In genomic region chr2:127506131-127506632, GRCm38 (mm10) we compare ENCODE assay signal across 20 mouse cellular contexts. TPM values are rescaled to one million over a fixed set of nuclear protein-coding genes. Genes with fewer than 3 reads are reported as not detected.
A peak's percentile ranks its signal among the peaks of the same experiment; 100 is the strongest.
DNase-seq lines count a peak whose midpoint lies in the region; ATAC-seq and TF ChIP-seq lines count a peak whose summit lies in the region.
"Had no signal": no experiment of that assay in that cellular context is flagged by ENCODE, and none has a peak within 500 bp of the region (broad histone marks: within the 10 kb centered on the region; RNA-seq: fewer than 3 reads in every experiment).

No protein-coding gene starts in this region.

- no peak overlapping the region for H3K9ac ChIP-seq in limb, embryonic 15.5 days
- H3K9ac ChIP-seq in embryonic facial prominence, embryonic 15.5 days: no peak overlapping the region
- H3K9ac ChIP-seq: hindbrain, embryonic 15.5 days; neural tube, embryonic 12.5 days had no signal

- H3K9me3 ChIP-seq in limb, embryonic 15.5 days: no peaks in the 10 kb centered on the region
- no peaks in the 10 kb centered on the region for H3K9me3 ChIP-seq in limb, embryonic 10.5 days (replicated peaks)
- no peaks in the 10 kb centered on the region for H3K9me3 ChIP-seq in embryonic facial prominence, embryonic 15.5 days (replicated peaks)
- H3K9me3 ChIP-seq: forebrain, embryonic 10.5 days; heart, embryonic 10.5 days; hindbrain, embryonic 15.5 days; neural tube, embryonic 12.5 days had no signal

- no peak for ATAC-seq in limb, embryonic 15.5 days (ENCODE audit: insufficient number of reproducible peaks, low FRiP score, low TSS enrichment, low read depth)
- ATAC-seq in embryonic facial prominence, embryonic 15.5 days (ENCODE audit: insufficient number of reproducible peaks, low FRiP score, low TSS enrichment, low read depth): no peak
- ATAC-seq in neutrophil, adult 5-6 weeks (ENCODE audit: extremely low read depth, insufficient number of reproducible peaks, low FRiP score, poor library complexity, severe bottlenecking): peak; percentile 50

- no peaks in the 10 kb centered on the region for H3K36me3 ChIP-seq in limb, embryonic 15.5 days
- H3K36me3 ChIP-seq in limb, embryonic 10.5 days: no peaks in the 10 kb centered on the region
- H3K36me3 ChIP-seq in embryonic facial prominence, embryonic 15.5 days: no peaks in the 10 kb centered on the region
- H3K36me3 ChIP-seq: forebrain, embryonic 10.5 days; heart, embryonic 10.5 days; hindbrain, embryonic 15.5 days; neural tube, embryonic 12.5 days had no signal

- WGBS in limb, embryonic 15.5 days: 74% methylated on average over 6 of the region's 6 CpGs
- WGBS in limb, embryonic 10.5 days: 88% methylated on average over 6 of the region's 6 CpGs
- 23% methylated on average over 6 of the region's 6 CpGs for WGBS in bone marrow, adult 2 months
- 66% methylated on average over 6 of the region's 6 CpGs for WGBS in embryonic facial prominence, embryonic 15.5 days

- H3K27me3 ChIP-seq in limb, embryonic 15.5 days: 0 out of 2 replicates have a peak, but pooled peaks cover 10% of the 10 kb centered on the region
- peaks cover 29% of the 10 kb centered on the region for H3K27me3 ChIP-seq in limb, embryonic 10.5 days (ENCODE audit: low read depth, poor library complexity, severe bottlenecking)
- peaks cover 4% of the 10 kb centered on the region for H3K27me3 ChIP-seq in embryonic facial prominence, embryonic 15.5 days
- H3K27me3 ChIP-seq: hindbrain, embryonic 15.5 days had no signal

- no peak overlapping the region for H3K4me3 ChIP-seq in limb, embryonic 15.5 days
- H3K4me3 ChIP-seq in limb, embryonic 10.5 days: no peak overlapping the region
- H3K4me3 ChIP-seq in bone marrow, adult 2 months (replicated peaks; ENCODE audit: control insufficient read depth, low read depth, low read length): no peak overlapping the region
- no peak overlapping the region for H3K4me3 ChIP-seq in embryonic facial prominence, embryonic 15.5 days (replicated peaks)
- H3K4me3 ChIP-seq: forebrain, embryonic 10.5 days; heart, embryonic 10.5 days; hindbrain, embryonic 15.5 days; neural tube, embryonic 12.5 days had no signal

- H3K4me1 ChIP-seq in limb, embryonic 15.5 days: peaks cover 8% of the 10 kb centered on the region
- peaks cover 7% of the 10 kb centered on the region for H3K4me1 ChIP-seq in limb, embryonic 10.5 days
- H3K4me1 ChIP-seq in bone marrow, adult 2 months (ENCODE audit: control insufficient read depth, insufficient read depth, low read length): peaks cover 5% of the 10 kb centered on the region; the same call in 1 of the 2 replicates
- H3K4me1 ChIP-seq in embryonic facial prominence, embryonic 15.5 days: peaks cover 10% of the 10 kb centered on the region; the same call in 1 of the 2 replicates

- no peak for TF ChIP-seq CTCF in bone marrow, adult 2 months (IDR thresholded peaks at IDR 0.05; ENCODE audit: control insufficient read depth, insufficient read depth, low read length)

- no peak overlapping the region for H3K4me2 ChIP-seq in limb, embryonic 15.5 days
- no peak overlapping the region for H3K4me2 ChIP-seq in embryonic facial prominence, embryonic 15.5 days (replicated peaks)
- H3K4me2 ChIP-seq: hindbrain, embryonic 15.5 days; neural tube, embryonic 12.5 days had no signal

- no peak for DNase-seq in limb, embryonic 10.5 days (ENCODE audit: low spot score)
- DNase-seq in frontal cortex, postnatal 36 days (ENCODE audit: low spot score in 2 of 2): no peak
- no peak for DNase-seq in retina, postnatal 1 day
- DNase-seq: cerebellum, adult 18-20 months; embryo, embryonic 11 days; heart, postnatal 14 days; kidney, adult 11 months; kidney, postnatal 10 days; layer of hippocampus, adult 9-11 months; lung, adult 2 months; right cerebral cortex, postnatal 4 days; thymus, postnatal 14 days had no signal

- no peak for TF ChIP-seq POLR2A in bone marrow, adult 2 months (IDR thresholded peaks at IDR 0.05; ENCODE audit: borderline replicate concordance, control insufficient read depth, low read depth, low read length)

- peak overlapping the region; percentile 55 for H3K27ac ChIP-seq in limb, embryonic 15.5 days
- no peak overlapping the region for H3K27ac ChIP-seq in limb, embryonic 10.5 days
- peak overlapping the region; percentile 64 for H3K27ac ChIP-seq in bone marrow, adult 2 months (ENCODE audit: control insufficient read depth, insufficient read depth, low read depth, low read length, poor library complexity)
- peak overlapping the region; percentile 69 for H3K27ac ChIP-seq in embryonic facial prominence, embryonic 15.5 days (replicated peaks)
- H3K27ac ChIP-seq: forebrain, embryonic 10.5 days; heart, embryonic 10.5 days; hindbrain, embryonic 15.5 days; neural tube, embryonic 12.5 days had no signal

RNA-seq across cellular contexts. Expression of gene Kcnip3, which starts 15.7 kb away (rescaled TPM):
- polyA plus RNA-seq in limb, embryonic 15.5 days (2015; fragmentation: Nextera tagmentation; extraction: Ambion mirVana): 1.1 and 1.9 TPM in 2 replicates
- polyA plus RNA-seq in limb, embryonic 10.5 days (2016; fragmentation: Nextera tagmentation; extraction: Ambion mirVana): 2.1 and 2.2 TPM in 2 replicates
- polyA plus RNA-seq in bone marrow, adult 2 months (2011; ENCODE audit: insufficient read depth, insufficient read length, low replicate concordance, missing spikeins): 1.5 TPM in 2 replicates
- polyA plus RNA-seq in embryonic facial prominence, embryonic 15.5 days (2015; fragmentation: Nextera tagmentation; extraction: Ambion mirVana): 2.8 and 4.8 TPM in 2 replicates
- 0.25 TPM in 1 of 2 replicates, not detected in the other for total RNA-seq in neutrophil, adult 5-6 weeks (2017)

RNA-seq across cellular contexts. Expression of gene Prom2, which starts 35.1 kb away (rescaled TPM):
- polyA plus RNA-seq in limb, embryonic 15.5 days (2015; fragmentation: Nextera tagmentation; extraction: Ambion mirVana): 13.1 and 13.2 TPM in 2 replicates
- 2.3 and 2.6 TPM in 2 replicates for polyA plus RNA-seq in limb, embryonic 10.5 days (2016; fragmentation: Nextera tagmentation; extraction: Ambion mirVana)
- not detected in 2 replicates for polyA plus RNA-seq in bone marrow, adult 2 months (2011; ENCODE audit: insufficient read depth, insufficient read length, low replicate concordance, missing spikeins)
- polyA plus RNA-seq in embryonic facial prominence, embryonic 15.5 days (2015; fragmentation: Nextera tagmentation; extraction: Ambion mirVana): 8.9 and 11.2 TPM in 2 replicates
- not detected in 2 replicates for total RNA-seq in neutrophil, adult 5-6 weeks (2017)
- total RNA-seq: heart, postnatal 14 days had no signal
